Mouse (Mus musculus): ENCODE measurements around the gene Spata48. TPM values are rescaled to one million over a fixed set of nuclear protein-coding genes. Genes with fewer than 3 reads are reported as not detected.

The Spata48 gene
- total RNA-seq (2021), result 1 to 10 TPM; 2.7 to 4.3 TPM
- long read RNA-seq, experiment 1, partial matches to known transcripts, result 0 of 4 reads
- long read RNA-seq, experiment 1, other reads (novel, unspliced or antisense), result 4 of 4 reads
- long read RNA-seq, experiment 2, partial matches to known transcripts, result 0 of 6 reads
- long read RNA-seq, experiment 2, other reads (novel, unspliced or antisense), result 6 of 6 reads

GRCm38 (mm10) chr11:11461635-11462560 lies at the start of gene Spata48, which contains the start of gene Zpbp:
TSS of gene Spata48 (plus strand) at chr11:11462094.
TSS of gene Zpbp (minus strand) at chr11:11462408.
- DNase-seq (ENCODE audit: low spot score in 2 of 2), result peak; percentile 79 to 82

DNA sequence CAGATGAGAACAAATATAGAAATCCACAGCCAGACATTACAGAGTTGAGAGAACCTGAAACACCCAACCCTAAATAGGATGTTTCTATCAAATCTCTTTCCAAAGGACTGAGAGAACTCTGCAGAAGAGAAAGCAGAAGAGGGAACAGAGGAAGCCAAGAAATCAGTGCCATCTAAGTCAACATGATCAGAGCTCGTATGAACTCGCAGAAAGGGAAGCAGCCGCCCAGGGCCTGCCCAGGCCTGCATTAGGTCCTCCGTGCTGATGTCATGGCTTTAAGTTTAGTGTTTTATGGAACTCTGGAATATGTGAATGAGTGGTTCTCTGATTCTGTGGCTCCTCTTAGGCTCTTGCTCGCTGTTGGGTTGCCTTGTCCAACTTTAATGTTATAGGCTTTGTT lies 47.7 kb upstream of the Spata48 start:
- no peak for DNase-seq (ENCODE audit: low spot score in 2 of 2)

- DNase-seq (ENCODE audit: low spot score in 2 of 2), result no peak
Measured at GRCm38 (mm10) chr11:11417356-11417755, 44.5 kb upstream of the Spata48 start.

- no peak for DNase-seq (ENCODE audit: low spot score in 2 of 2)
Measured at GRCm38 (mm10) chr11:11455037-11455436, 6.9 kb upstream of the Spata48 start.

DNA sequence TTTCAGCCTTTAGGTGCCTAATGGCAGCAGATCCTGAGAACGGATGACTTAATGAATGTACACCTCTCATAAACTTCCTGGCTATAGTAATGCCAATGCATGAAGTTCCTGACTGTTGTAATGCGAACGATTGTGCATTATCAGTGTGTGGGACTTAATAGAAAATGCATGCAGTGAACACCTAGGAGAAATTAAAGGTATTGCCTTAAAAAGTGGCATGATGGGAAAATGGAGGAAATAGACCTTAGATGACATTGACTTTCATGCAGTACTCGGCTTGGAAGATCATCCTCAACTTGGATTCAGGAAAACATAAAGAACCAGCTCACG lies 632 bp downstream of the Spata48 start:
- DNase-seq (ENCODE audit: low spot score in 2 of 2), result no peak

DNA sequence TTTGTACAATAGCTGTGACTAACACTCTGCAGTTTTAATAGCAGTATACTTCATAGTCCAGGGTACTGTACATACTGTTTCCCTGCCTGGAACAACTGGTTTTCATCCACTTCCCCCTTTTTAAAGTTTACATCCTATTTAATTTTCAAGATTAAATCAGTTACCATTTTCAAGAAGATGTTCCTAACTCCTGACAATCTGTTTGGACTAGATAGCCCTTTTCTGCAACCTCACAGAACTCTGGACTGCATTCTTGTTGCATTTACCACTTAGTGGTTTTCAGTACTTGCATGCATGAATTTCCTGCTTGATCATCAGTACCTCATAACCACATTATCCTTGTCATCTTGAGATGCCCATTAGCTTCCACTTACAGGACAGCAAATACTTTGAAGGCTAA lies 7.0 kb downstream of the Spata48 start:
- no peak for DNase-seq (ENCODE audit: low spot score in 2 of 2)

GRCm38 (mm10) chr11:11484378-11484777 lies 22.5 kb downstream of the Spata48 start:
- no peak for DNase-seq (ENCODE audit: low spot score in 2 of 2)

GRCm38 (mm10) chr11:11492044-11492443 lies 30.1 kb downstream of the Spata48 start:
- DNase-seq (ENCODE audit: low spot score in 2 of 2), result no peak

DNA sequence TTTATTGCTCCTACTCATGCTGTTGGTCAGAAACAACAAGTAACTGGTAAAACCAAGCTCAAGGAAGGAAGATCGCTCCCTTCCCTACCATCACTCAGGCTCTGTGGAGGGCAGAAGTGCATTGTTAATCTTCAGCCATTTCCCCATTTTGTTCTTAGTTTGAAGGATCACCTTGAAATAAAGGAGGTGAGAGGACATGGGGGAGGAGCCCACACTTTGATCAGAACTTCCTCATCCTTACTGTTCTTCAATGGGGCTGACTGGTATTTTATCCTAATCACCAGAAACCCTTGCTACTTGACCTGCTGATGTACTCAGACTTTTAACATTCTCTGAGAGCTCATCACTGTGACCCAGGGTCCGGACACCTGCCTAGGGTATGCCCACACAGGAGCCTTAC lies 33.8 kb downstream of the Spata48 start:
- DNase-seq (ENCODE audit: low spot score in 2 of 2), result no peak

DNA sequence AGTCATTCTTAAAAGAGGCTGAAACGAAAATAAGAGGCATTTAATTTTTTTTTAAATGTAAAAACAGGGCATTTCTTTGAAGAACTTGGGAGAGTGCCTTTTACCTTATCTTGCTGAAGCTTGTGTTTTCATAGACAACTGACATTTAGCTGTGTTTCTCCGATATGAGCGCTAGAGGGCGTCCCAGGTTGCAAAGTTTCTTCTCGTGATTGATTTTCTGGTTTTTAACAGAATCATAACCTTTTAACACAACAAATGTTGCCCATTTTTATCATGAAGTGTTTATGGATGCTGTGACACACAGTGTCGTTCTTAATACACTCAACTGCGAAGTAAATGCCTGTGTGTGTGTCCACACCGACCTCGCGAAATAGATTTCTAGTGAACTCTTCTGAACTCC lies 38.0 kb downstream of the Spata48 start:
- no peak for DNase-seq (ENCODE audit: low spot score in 2 of 2)

DNA sequence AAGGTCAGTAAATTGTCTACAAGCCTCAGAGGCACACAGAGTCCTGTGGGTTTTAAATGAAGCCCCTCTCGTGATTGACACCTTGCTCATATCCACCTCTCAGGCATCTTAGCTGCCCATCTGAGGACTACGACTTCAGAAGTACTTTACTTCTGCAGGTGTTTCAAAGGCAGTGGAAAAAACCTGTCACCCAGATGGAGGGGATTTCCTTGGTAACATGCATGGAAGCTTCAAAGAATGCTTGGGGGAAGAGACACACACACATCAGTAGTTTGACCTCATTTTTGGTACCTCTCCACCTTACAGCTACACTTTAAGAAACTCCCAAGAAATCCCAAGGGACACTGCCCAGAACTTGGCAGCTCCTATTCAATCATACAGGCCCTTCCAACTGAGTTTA lies 44.3 kb downstream of the Spata48 start:
- no peak for DNase-seq (ENCODE audit: low spot score in 2 of 2)

DNA sequence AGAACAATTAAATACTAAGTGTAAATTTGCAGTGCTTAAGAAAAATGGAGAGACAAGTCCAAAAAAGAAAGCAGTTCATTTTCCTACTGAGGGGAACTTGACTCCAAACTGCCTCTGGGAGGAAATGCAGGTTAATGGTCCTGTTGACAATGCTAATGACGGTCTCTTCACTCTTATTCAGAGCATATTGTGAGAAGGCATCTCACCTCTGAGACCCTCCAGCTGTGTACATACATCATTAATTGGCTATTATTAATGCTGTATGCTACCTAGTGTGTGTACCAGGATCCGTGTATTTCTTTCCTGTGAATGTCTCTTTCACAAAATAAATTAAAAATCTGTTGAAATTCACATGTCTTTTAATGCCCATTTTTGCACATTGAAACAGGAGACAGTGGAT lies 47.5 kb downstream of the Spata48 start:
- no peak for DNase-seq (ENCODE audit: low spot score in 2 of 2)

GRCm38 (mm10) chr11:11512056-11512455 lies 50.2 kb downstream of the Spata48 start:
- no peak for DNase-seq (ENCODE audit: low spot score in 2 of 2)

DNA sequence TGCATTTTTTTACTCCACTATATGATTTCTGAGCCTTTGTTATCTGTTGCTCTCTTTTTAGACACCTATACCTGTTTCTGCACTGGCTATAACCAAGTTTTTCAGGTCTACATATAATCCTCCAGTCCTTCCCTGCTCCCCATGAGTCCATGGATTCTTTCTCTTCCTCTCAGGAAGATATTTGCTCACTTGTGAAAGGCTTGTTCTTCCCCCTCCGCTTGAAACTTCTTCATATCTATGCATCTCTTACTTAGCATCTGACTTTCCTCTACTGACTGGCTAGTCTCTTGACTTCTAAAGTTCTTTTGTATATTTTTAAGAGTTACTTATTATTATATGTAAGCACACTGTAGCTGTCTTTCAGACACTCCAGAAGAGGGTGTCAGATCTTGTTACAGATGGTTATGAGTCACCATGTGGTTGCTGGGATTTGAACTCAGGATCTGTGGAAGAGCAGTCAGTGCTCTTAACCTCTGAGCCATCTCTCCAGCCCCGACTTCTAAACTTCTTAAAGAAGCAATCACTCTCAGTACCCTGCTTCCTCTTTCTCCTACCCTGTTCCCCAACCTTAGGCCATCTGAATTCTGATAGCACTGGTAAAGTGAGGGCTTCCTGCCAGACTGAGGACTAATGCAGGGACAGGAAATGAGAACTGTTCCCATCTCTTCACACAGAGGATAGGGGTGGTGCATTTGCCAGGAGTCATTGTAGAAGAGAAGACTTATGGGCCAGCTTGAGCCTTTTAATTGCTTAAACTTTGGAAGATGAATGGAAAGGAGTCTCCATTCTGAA lies 51.3 kb downstream of the Spata48 start:
- DNase-seq (ENCODE audit: low spot score in 2 of 2), result no peak

DNA sequence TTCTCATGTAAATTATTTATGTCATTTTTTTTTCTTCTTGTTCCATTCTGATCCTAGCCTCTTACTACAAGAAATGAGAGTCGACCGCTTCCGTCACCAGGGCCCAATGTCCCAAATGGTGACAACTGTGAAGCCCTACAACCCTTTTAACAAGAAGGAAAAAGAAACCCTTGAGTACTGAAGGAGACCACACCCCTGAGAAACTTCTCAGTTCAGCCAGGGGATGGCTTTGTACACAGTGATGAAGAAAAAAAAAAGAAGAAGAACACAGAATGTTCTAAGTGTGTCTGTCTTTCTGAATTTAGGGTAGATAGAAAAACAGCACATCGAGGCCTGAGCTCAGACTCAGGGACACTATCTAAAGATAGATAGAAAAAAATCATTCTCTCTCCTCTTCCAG lies 53.0 kb downstream of the Spata48 start:
- no peak for DNase-seq (ENCODE audit: low spot score in 2 of 2)

- no peak for DNase-seq (ENCODE audit: low spot score in 2 of 2)
Measured at GRCm38 (mm10) chr11:11517781-11518435, 56.0 kb downstream of the Spata48 start.

DNA sequence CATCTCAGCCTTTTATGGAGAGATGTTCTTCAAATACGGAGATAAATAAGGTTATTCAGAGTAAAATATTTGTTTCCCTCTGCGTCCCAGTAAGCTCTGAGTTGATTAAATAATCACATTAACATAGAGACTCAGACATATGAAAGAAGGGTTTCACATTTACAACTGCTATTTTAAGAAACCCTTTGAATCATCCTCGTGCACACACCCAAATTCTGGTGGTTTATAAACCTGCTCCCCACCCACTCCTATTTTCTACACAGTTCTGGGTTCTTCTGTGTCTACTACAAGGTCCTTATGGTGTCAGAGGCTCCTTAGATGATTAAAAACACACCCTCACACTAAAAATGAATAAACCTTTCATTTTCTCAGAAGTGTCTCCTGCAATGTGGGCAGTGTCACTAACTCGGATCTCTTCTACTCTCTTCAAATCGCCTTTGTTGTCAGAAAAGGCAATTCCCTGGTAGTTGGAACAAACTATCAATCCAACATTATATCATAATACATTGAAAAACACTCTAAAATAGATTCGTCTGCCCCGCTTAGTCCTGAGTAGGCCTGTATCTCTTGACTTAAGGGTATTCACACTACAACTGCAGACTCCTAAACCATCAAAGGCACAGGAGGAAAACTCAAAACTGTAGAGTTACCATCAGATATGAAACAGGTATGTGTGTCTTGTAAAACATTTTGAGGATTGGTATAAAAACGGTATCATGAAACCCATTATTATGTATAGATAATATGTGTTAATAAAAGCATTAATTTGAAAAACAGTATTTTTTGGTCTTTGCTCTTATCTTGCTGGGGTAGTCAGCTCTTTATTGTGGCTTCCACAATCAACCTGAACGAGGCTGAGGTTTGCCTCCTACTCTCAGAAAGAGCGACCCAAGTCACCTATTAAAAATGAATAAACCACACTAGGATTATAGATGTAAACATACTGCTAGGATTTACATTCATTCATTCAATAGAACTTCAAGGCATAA lies 57.7 kb downstream of the Spata48 start:
- DNase-seq (ENCODE audit: low spot score in 2 of 2), result no peak

DNA sequence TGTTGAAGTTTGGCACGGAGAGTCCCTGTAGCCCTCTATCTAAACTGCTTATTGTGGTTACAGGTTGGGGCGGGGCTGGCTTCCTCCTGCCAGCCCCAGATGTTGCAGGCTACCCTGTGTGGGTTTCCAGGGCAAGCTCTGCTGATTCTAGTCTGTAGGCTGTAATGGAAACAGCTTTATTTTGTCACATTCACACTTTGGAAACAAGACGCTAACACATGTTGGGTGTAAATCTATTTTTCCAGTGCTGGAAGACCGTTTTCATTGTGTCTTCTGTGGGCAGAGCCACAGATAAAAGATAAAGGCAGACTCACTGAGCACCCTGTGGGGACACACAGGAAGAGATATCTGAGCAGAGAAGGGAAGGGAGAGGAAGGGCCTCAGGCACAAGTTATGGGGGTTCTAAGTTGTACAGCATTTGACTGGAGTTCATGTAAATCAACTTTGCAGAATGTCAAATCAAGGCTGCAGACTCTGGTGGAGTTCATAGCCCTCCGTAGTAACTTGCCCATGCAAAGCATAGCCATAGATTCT lies 60.1 kb downstream of the Spata48 start:
- DNase-seq (ENCODE audit: low spot score in 2 of 2), result no peak

DNA sequence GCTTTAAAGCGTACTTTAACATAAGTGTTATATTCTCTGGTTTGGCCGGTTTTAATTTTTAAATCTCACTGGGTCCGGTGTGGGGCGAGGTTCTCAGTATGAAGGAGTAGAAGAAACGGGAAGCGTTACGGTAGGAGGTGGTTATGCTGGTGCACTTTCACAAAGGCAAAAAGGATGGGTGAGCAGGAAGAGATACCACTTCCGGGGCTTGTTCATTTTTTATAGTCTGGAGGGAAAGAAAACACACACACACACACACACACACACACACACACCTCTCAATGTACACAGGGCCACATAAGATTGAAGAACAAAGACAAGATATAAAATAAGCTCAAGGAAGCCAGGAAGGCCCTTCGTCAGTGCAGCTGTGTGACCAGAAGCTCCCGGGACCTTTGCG lies 66.9 kb downstream of the Spata48 start:
- no peak for DNase-seq (ENCODE audit: low spot score in 2 of 2)

DNA sequence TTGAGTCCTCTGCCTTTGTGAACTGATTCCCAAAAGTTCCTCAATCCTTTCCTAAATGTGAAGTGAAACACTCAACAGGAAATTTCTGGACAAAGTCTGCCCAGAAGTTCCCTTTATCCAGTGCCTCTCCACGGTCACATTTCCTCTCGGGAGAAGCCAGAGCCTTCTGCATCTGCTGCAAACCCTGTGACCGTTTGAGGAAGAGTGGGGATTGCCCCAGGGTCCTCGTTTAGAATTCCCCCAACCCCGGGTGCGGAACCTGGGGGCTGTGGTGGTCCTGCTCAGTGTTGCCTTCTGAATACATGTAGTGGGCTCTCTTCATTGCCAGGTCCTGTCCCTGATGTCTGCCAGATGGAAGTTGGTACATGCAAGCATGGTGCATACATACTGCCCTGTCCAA lies 67.3 kb downstream of the Spata48 start:
- DNase-seq (ENCODE audit: low spot score in 2 of 2), result no peak

Measured in adrenal gland, postnatal 4 days (tissue).